In genomic region chr4:134186268-134186667, GRCm38 (mm10) we compare ENCODE assay signal across 9 mouse cellular contexts. TPM values are rescaled to one million over a fixed set of nuclear protein-coding genes. Genes with fewer than 3 reads are reported as not detected.
A peak's percentile ranks its signal among the peaks of the same experiment; 100 is the strongest.
DNase-seq lines count a peak whose midpoint lies in the region; ATAC-seq and TF ChIP-seq lines count a peak whose summit lies in the region.
"Had no signal": no experiment of that assay in that cellular context is flagged by ENCODE, and none has a peak within 500 bp of the region (broad histone marks: within the 10 kb centered on the region; RNA-seq: fewer than 3 reads in every experiment).

No protein-coding gene starts in this region.

- H3K4me2 ChIP-seq in lung, embryonic 15.5 days, result peak overlapping the region; percentile 91
- peak overlapping the region; percentile 95 for H3K4me2 ChIP-seq in embryonic facial prominence, embryonic 12.5 days (replicated peaks)
- H3K4me2 ChIP-seq in hindbrain, postnatal 0 days (ENCODE audit: low read depth, low read length), result peak overlapping the region; percentile 83
- peak overlapping the region; percentile 79 for H3K4me2 ChIP-seq in neural tube, embryonic 12.5 days (replicated peaks)

- under 1% methylated on average over 22 of the region's 22 CpGs for WGBS in lung, embryonic 15.5 days
- under 1% methylated on average over 22 of the region's 22 CpGs for WGBS in embryonic facial prominence, embryonic 12.5 days
- under 1% methylated on average over 22 of the region's 22 CpGs for WGBS in hindbrain, postnatal 0 days
- WGBS in neural tube, embryonic 12.5 days, result under 1% methylated on average over 22 of the region's 22 CpGs

- no peaks in the 10 kb centered on the region for H3K36me3 ChIP-seq in lung, embryonic 15.5 days
- no peaks in the 10 kb centered on the region for H3K36me3 ChIP-seq in embryonic facial prominence, embryonic 12.5 days
- no peaks in the 10 kb centered on the region for H3K36me3 ChIP-seq in hindbrain, postnatal 0 days (ENCODE audit: insufficient read depth, low read length)
- H3K36me3 ChIP-seq in neural tube, embryonic 12.5 days, result no peaks in the 10 kb centered on the region

- no peaks in the 10 kb centered on the region for H3K27me3 ChIP-seq in lung, embryonic 15.5 days
- no peaks in the 10 kb centered on the region for H3K27me3 ChIP-seq in embryonic facial prominence, embryonic 12.5 days
- H3K27me3 ChIP-seq in hindbrain, postnatal 0 days (ENCODE audit: insufficient read depth, low read length), result no peaks in the 10 kb centered on the region
- H3K27me3 ChIP-seq in neural tube, embryonic 12.5 days (replicated peaks), result no peaks in the 10 kb centered on the region

- DNase-seq in lung, postnatal 25 days (ENCODE audit: low spot score), result no peak
- DNase-seq in hindbrain, postnatal 0 days (ENCODE audit: low spot score), result no peak
- no peak for DNase-seq in adrenal gland, postnatal 10 days
- no peak for DNase-seq in urinary bladder, adult 18-20 months (ENCODE audit: low spot score in 2 of 2)
- DNase-seq in spleen, postnatal 10 days (ENCODE audit: low spot score in 2 of 2), result no peak

- peaks cover 11% of the 10 kb centered on the region for H3K4me1 ChIP-seq in lung, embryonic 15.5 days
- peaks cover 7% of the 10 kb centered on the region for H3K4me1 ChIP-seq in embryonic facial prominence, embryonic 12.5 days
- peaks cover 7% of the 10 kb centered on the region; the same call in 1 of the 2 replicates for H3K4me1 ChIP-seq in hindbrain, postnatal 0 days (ENCODE audit: insufficient read depth, low read length)
- peaks cover 11% of the 10 kb centered on the region; the same call in 1 of the 2 replicates for H3K4me1 ChIP-seq in neural tube, embryonic 12.5 days

- peak overlapping the region; percentile 78 for H3K27ac ChIP-seq in lung, embryonic 15.5 days
- H3K27ac ChIP-seq in embryonic facial prominence, embryonic 12.5 days, result peak overlapping the region; percentile 80
- peak overlapping the region; percentile 77; the same call in 1 of the 2 replicates for H3K27ac ChIP-seq in hindbrain, postnatal 0 days
- H3K27ac ChIP-seq in neural tube, embryonic 12.5 days, result peak overlapping the region; percentile 53; the same call in 1 of the 2 replicates

- TF ChIP-seq CTCF in hindbrain, postnatal 0 days (IDR thresholded peaks at IDR 0.05; ENCODE audit: low read depth), result no peak

- peak overlapping the region; percentile 61 for H3K9ac ChIP-seq in lung, embryonic 15.5 days
- peak overlapping the region; percentile 89 for H3K9ac ChIP-seq in embryonic facial prominence, embryonic 12.5 days
- H3K9ac ChIP-seq in hindbrain, postnatal 0 days (replicated peaks; ENCODE audit: low read length), result peak overlapping the region; percentile 67
- H3K9ac ChIP-seq in neural tube, embryonic 12.5 days, result peak overlapping the region; percentile 78

- H3K4me3 ChIP-seq in lung, embryonic 15.5 days, result peak overlapping the region; percentile 67
- peak overlapping the region; percentile 83 for H3K4me3 ChIP-seq in embryonic facial prominence, embryonic 12.5 days
- H3K4me3 ChIP-seq in hindbrain, postnatal 0 days (ENCODE audit: low read length), result peak overlapping the region; percentile 75
- H3K4me3 ChIP-seq in neural tube, embryonic 12.5 days, result peak overlapping the region; percentile 73

- ATAC-seq in lung, embryonic 15.5 days (ENCODE audit: borderline replicate concordance, extremely low read depth, low FRiP score, low TSS enrichment), result no peak
- no peak for ATAC-seq in embryonic facial prominence, embryonic 12.5 days (ENCODE audit: insufficient number of reproducible peaks, insufficient read depth, low FRiP score, low TSS enrichment)
- no peak for ATAC-seq in hindbrain, postnatal 0 days
- ATAC-seq in neural tube, embryonic 12.5 days (ENCODE audit: low FRiP score, low read depth), result peak; percentile 6; the same call in 1 of the 2 replicates

- H3K9me3 ChIP-seq in lung, embryonic 15.5 days, result no peaks in the 10 kb centered on the region
- no peaks in the 10 kb centered on the region for H3K9me3 ChIP-seq in embryonic facial prominence, embryonic 12.5 days
- H3K9me3 ChIP-seq in hindbrain, postnatal 0 days (ENCODE audit: low read length), result no peaks in the 10 kb centered on the region
- H3K9me3 ChIP-seq in neural tube, embryonic 12.5 days, result no peaks in the 10 kb centered on the region

RNA-seq across cellular contexts. Expression of gene Cep85, which starts 0.6 kb away (rescaled TPM):
- 37.8 and 45.3 TPM in 2 replicates for polyA plus RNA-seq in lung, embryonic 15.5 days (2015; fragmentation: Nextera tagmentation; extraction: Ambion mirVana)
- 32.0 and 34.9 TPM in 2 replicates for polyA plus RNA-seq in embryonic facial prominence, embryonic 12.5 days (2016; fragmentation: Nextera tagmentation; extraction: Ambion mirVana)
- 12.9 and 19.6 TPM in 2 replicates for total RNA-seq in hindbrain, postnatal 0 days (2014; rRNA removed)
- polyA plus RNA-seq in hindbrain, postnatal 0 days (2015; fragmentation: Nextera tagmentation; extraction: Ambion mirVana), result 16.2 and 17.8 TPM in 2 replicates
- polyA plus RNA-seq in neural tube, embryonic 12.5 days (2016; fragmentation: Nextera tagmentation; extraction: Ambion mirVana), result 26.3 and 30.3 TPM in 2 replicates
- total RNA-seq in adrenal gland, postnatal 10 days (2021), result 10 to 100 TPM; 20.8 to 28.2 TPM

RNA-seq across cellular contexts. Expression of gene Gm7534, which starts 16.5 kb away (rescaled TPM):
- not detected in 2 replicates for polyA plus RNA-seq in lung, embryonic 15.5 days (2015; fragmentation: Nextera tagmentation; extraction: Ambion mirVana)
- polyA plus RNA-seq in embryonic facial prominence, embryonic 12.5 days (2016; fragmentation: Nextera tagmentation; extraction: Ambion mirVana), result not detected in 2 replicates
- not detected in 2 replicates for total RNA-seq in hindbrain, postnatal 0 days (2014; rRNA removed)
- not detected in 2 replicates for polyA plus RNA-seq in hindbrain, postnatal 0 days (2015; fragmentation: Nextera tagmentation; extraction: Ambion mirVana)
- not detected in 2 replicates for polyA plus RNA-seq in neural tube, embryonic 12.5 days (2016; fragmentation: Nextera tagmentation; extraction: Ambion mirVana)
- total RNA-seq in adrenal gland, postnatal 10 days (2021), result not detected
- total RNA-seq: common myeloid progenitor, adult 5-6 weeks had no signal

RNA-seq across cellular contexts. Expression of gene Catsper4, which starts 40.9 kb away (rescaled TPM):
- 0.18 and 0.19 TPM in 2 replicates for polyA plus RNA-seq in lung, embryonic 15.5 days (2015; fragmentation: Nextera tagmentation; extraction: Ambion mirVana)
- 0.15 TPM in 1 of 2 replicates, not detected in the other for polyA plus RNA-seq in embryonic facial prominence, embryonic 12.5 days (2016; fragmentation: Nextera tagmentation; extraction: Ambion mirVana)
- total RNA-seq in hindbrain, postnatal 0 days (2014; rRNA removed), result not detected in 2 replicates
- polyA plus RNA-seq in hindbrain, postnatal 0 days (2015; fragmentation: Nextera tagmentation; extraction: Ambion mirVana), result 0.11 and 0.20 TPM in 2 replicates
- not detected in 2 replicates for polyA plus RNA-seq in neural tube, embryonic 12.5 days (2016; fragmentation: Nextera tagmentation; extraction: Ambion mirVana)
- not detected for total RNA-seq in adrenal gland, postnatal 10 days (2021)
- total RNA-seq: common myeloid progenitor, adult 5-6 weeks had no signal

RNA-seq across cellular contexts. Expression of gene Cnksr1, which starts 51.9 kb away (rescaled TPM):
- polyA plus RNA-seq in lung, embryonic 15.5 days (2015; fragmentation: Nextera tagmentation; extraction: Ambion mirVana), result 10.1 and 10.9 TPM in 2 replicates
- polyA plus RNA-seq in embryonic facial prominence, embryonic 12.5 days (2016; fragmentation: Nextera tagmentation; extraction: Ambion mirVana), result 2.1 and 2.5 TPM in 2 replicates
- 0.26 TPM in 1 of 2 replicates, not detected in the other for total RNA-seq in hindbrain, postnatal 0 days (2014; rRNA removed)
- polyA plus RNA-seq in hindbrain, postnatal 0 days (2015; fragmentation: Nextera tagmentation; extraction: Ambion mirVana), result 0.14 and 0.25 TPM in 2 replicates
- polyA plus RNA-seq in neural tube, embryonic 12.5 days (2016; fragmentation: Nextera tagmentation; extraction: Ambion mirVana), result 0.13 and 0.19 TPM in 2 replicates
- total RNA-seq in adrenal gland, postnatal 10 days (2021), result under 1 TPM; 0.45 to 0.51 TPM
- total RNA-seq: common myeloid progenitor, adult 5-6 weeks had no signal

RNA-seq across cellular contexts. Expression of gene E130218I03Rik, which starts 57.2 kb away (rescaled TPM):
- 0.45 and 0.52 TPM in 2 replicates for polyA plus RNA-seq in lung, embryonic 15.5 days (2015; fragmentation: Nextera tagmentation; extraction: Ambion mirVana)
- 1.4 and 1.7 TPM in 2 replicates for polyA plus RNA-seq in embryonic facial prominence, embryonic 12.5 days (2016; fragmentation: Nextera tagmentation; extraction: Ambion mirVana)
- 0.31 TPM in 1 of 2 replicates, not detected in the other for total RNA-seq in hindbrain, postnatal 0 days (2014; rRNA removed)
- polyA plus RNA-seq in hindbrain, postnatal 0 days (2015; fragmentation: Nextera tagmentation; extraction: Ambion mirVana), result 0.95 and 1.4 TPM in 2 replicates
- 0.45 and 0.84 TPM in 2 replicates for polyA plus RNA-seq in neural tube, embryonic 12.5 days (2016; fragmentation: Nextera tagmentation; extraction: Ambion mirVana)
- not detected for total RNA-seq in adrenal gland, postnatal 10 days (2021)
